13 mouse cellular contexts compared by ENCODE assay signal in genomic region chr2:157791528-157792162, GRCm38 (mm10). TPM values are rescaled to one million over a fixed set of nuclear protein-coding genes. Genes with fewer than 3 reads are reported as not detected.
DNase-seq lines count a peak whose midpoint lies in the region; ATAC-seq and TF ChIP-seq lines count a peak whose summit lies in the region.
"Had no signal": no experiment of that assay in that cellular context is flagged by ENCODE, and none has a peak within 500 bp of the region (broad histone marks: within the 10 kb centered on the region; RNA-seq: fewer than 3 reads in every experiment).

No protein-coding gene starts in this region.

- no peak for TF ChIP-seq CTCF in hindbrain, postnatal 0 days (IDR thresholded peaks at IDR 0.05; ENCODE audit: low read depth)

- 0 out of 2 replicates have a peak overlapping the region, but pooled peaks have one; percentile 20 for H3K27ac ChIP-seq in kidney, embryonic 15.5 days
- no peak overlapping the region for H3K27ac ChIP-seq in forebrain, embryonic 14.5 days (ENCODE audit: low read depth, low read length)
- H3K27ac ChIP-seq in hindbrain, postnatal 0 days: peak overlapping the region; percentile 45; the same call in 1 of the 2 replicates
- peak overlapping the region; percentile 55 for H3K27ac ChIP-seq in neural tube, embryonic 15.5 days (replicated peaks)
- H3K27ac ChIP-seq: heart, embryonic 15.5 days; liver, embryonic 12.5 days had no signal

- H3K36me3 ChIP-seq in kidney, embryonic 15.5 days: peaks cover 16% of the 10 kb centered on the region; the same call in 1 of the 2 replicates
- peaks cover 10% of the 10 kb centered on the region; the same call in 1 of the 2 replicates for H3K36me3 ChIP-seq in forebrain, embryonic 14.5 days (ENCODE audit: control insufficient read depth, insufficient read depth, low read length)
- no peaks in the 10 kb centered on the region for H3K36me3 ChIP-seq in hindbrain, postnatal 0 days (ENCODE audit: insufficient read depth, low read length)
- H3K36me3 ChIP-seq in neural tube, embryonic 15.5 days: no peaks in the 10 kb centered on the region

- H3K4me3 ChIP-seq in kidney, embryonic 15.5 days (replicated peaks): no peak overlapping the region
- no peak overlapping the region for H3K4me3 ChIP-seq in forebrain, embryonic 14.5 days (ENCODE audit: low read depth, low read length)
- no peak overlapping the region for H3K4me3 ChIP-seq in hindbrain, postnatal 0 days (ENCODE audit: low read length)
- no peak overlapping the region for H3K4me3 ChIP-seq in neural tube, embryonic 15.5 days (replicated peaks)
- H3K4me3 ChIP-seq: heart, embryonic 15.5 days; liver, embryonic 12.5 days had no signal

- H3K4me1 ChIP-seq in kidney, embryonic 15.5 days: peaks cover 15% of the 10 kb centered on the region
- H3K4me1 ChIP-seq in forebrain, embryonic 14.5 days (ENCODE audit: control insufficient read depth, insufficient read depth, low read length): peaks cover 5% of the 10 kb centered on the region
- peaks cover 15% of the 10 kb centered on the region for H3K4me1 ChIP-seq in hindbrain, postnatal 0 days (ENCODE audit: insufficient read depth, low read length)
- peaks cover 35% of the 10 kb centered on the region for H3K4me1 ChIP-seq in neural tube, embryonic 15.5 days
- H3K4me1 ChIP-seq: heart, embryonic 15.5 days had no signal

- no peak overlapping the region for H3K4me2 ChIP-seq in kidney, embryonic 15.5 days
- no peak overlapping the region for H3K4me2 ChIP-seq in forebrain, embryonic 14.5 days (ENCODE audit: low read length)
- no peak overlapping the region for H3K4me2 ChIP-seq in hindbrain, postnatal 0 days (ENCODE audit: low read depth, low read length)
- no peak overlapping the region for H3K4me2 ChIP-seq in neural tube, embryonic 15.5 days
- H3K4me2 ChIP-seq: heart, embryonic 15.5 days; liver, embryonic 12.5 days had no signal

- 51% methylated on average over 14 of the region's 14 CpGs for WGBS in kidney, embryonic 15.5 days
- WGBS in forebrain, embryonic 14.5 days: 46% methylated on average over 14 of the region's 14 CpGs
- WGBS in hindbrain, postnatal 0 days: 35% methylated on average over 14 of the region's 14 CpGs
- 34% methylated on average over 14 of the region's 14 CpGs for WGBS in neural tube, embryonic 15.5 days

- no peaks in the 10 kb centered on the region for H3K9me3 ChIP-seq in kidney, embryonic 15.5 days (replicated peaks)
- H3K9me3 ChIP-seq in forebrain, embryonic 14.5 days (replicated peaks; ENCODE audit: control insufficient read depth, low read length): no peaks in the 10 kb centered on the region
- no peaks in the 10 kb centered on the region for H3K9me3 ChIP-seq in hindbrain, postnatal 0 days (ENCODE audit: low read length)
- H3K9me3 ChIP-seq in neural tube, embryonic 15.5 days (replicated peaks): no peaks in the 10 kb centered on the region
- H3K9me3 ChIP-seq: heart, embryonic 15.5 days; liver, embryonic 12.5 days had no signal

- no peak overlapping the region for H3K9ac ChIP-seq in kidney, embryonic 15.5 days
- 0 out of 2 replicates have a peak overlapping the region, but pooled peaks have one; percentile 32 for H3K9ac ChIP-seq in forebrain, embryonic 14.5 days (ENCODE audit: low read length)
- no peak overlapping the region for H3K9ac ChIP-seq in hindbrain, postnatal 0 days (replicated peaks; ENCODE audit: low read length)
- no peak overlapping the region; the same call in 1 of the 2 replicates for H3K9ac ChIP-seq in neural tube, embryonic 15.5 days (replicated peaks)
- H3K9ac ChIP-seq: heart, embryonic 15.5 days; liver, embryonic 12.5 days had no signal

- no peak for DNase-seq in kidney, postnatal 14 days
- no peak for DNase-seq in forebrain, embryonic 14.5 days (ENCODE audit: low spot score)
- peak; percentile 53 for DNase-seq in hindbrain, postnatal 0 days (ENCODE audit: low spot score)
- DNase-seq in layer of hippocampus, adult 11-12 months (ENCODE audit: low spot score): no peak
- DNase-seq: adrenal gland, adult 2 months; gastrocnemius, postnatal 36 days; lung, postnatal 10 days had no signal

- no peak for ATAC-seq in kidney, embryonic 15.5 days (replicated peaks; ENCODE audit: low FRiP score)
- ATAC-seq in forebrain, embryonic 14.5 days: peak; percentile 44; the same call in 1 of the 2 replicates
- ATAC-seq in hindbrain, postnatal 0 days: peak; percentile 52; the same call in 1 of the 2 replicates
- ATAC-seq in neural tube, embryonic 15.5 days (ENCODE audit: low FRiP score): no peak
- ATAC-seq in CD4-positive, CD25-positive, alpha-beta regulatory T cell, adult 4 months: no peak
- ATAC-seq: intestine, embryonic 16.5 days; liver, embryonic 12.5 days had no signal

- no peaks in the 10 kb centered on the region for H3K27me3 ChIP-seq in kidney, embryonic 15.5 days
- no peaks in the 10 kb centered on the region for H3K27me3 ChIP-seq in forebrain, embryonic 14.5 days (replicated peaks; ENCODE audit: control insufficient read depth, insufficient read depth, low read length)
- H3K27me3 ChIP-seq in hindbrain, postnatal 0 days (ENCODE audit: insufficient read depth, low read length): no peaks in the 10 kb centered on the region
- H3K27me3 ChIP-seq in neural tube, embryonic 15.5 days (replicated peaks): no peaks in the 10 kb centered on the region
- H3K27me3 ChIP-seq: heart, embryonic 15.5 days; liver, embryonic 12.5 days had no signal

RNA-seq across cellular contexts. Expression of gene Ctnnbl1, which starts 54.4 kb away (rescaled TPM):
- 72.7 and 75.3 TPM in 2 replicates for polyA plus RNA-seq in kidney, embryonic 15.5 days (2015; fragmentation: Nextera tagmentation; extraction: Ambion mirVana)
- polyA plus RNA-seq in forebrain, embryonic 14.5 days (2014; fragmentation: Nextera tagmentation; extraction: Ambion mirVana): 86.7 and 89.4 TPM in 2 replicates
- total RNA-seq in hindbrain, postnatal 0 days (2014; rRNA removed): 28.7 and 30.3 TPM in 2 replicates
- polyA plus RNA-seq in hindbrain, postnatal 0 days (2015; fragmentation: Nextera tagmentation; extraction: Ambion mirVana): 42.7 and 45.4 TPM in 2 replicates
- polyA plus RNA-seq in neural tube, embryonic 15.5 days (2015; fragmentation: Nextera tagmentation; extraction: Ambion mirVana): 51.3 and 52.6 TPM in 2 replicates
- 10 to 100 TPM; 71.0 to 71.9 TPM for polyA plus RNA-seq in CD4-positive, CD25-positive, alpha-beta regulatory T cell, adult 4 months (2017; shearing (Covaris generic))

Comparison
In these comparisons a context has a peak if more than half of its experiments do, and no peak if none do; other contexts are left out.
1. ATAC-seq: peak in forebrain, embryonic 14.5 days (single experiment) and hindbrain, postnatal 0 days (single experiment); none in kidney, embryonic 15.5 days (single experiment), neural tube, embryonic 15.5 days (single experiment) and CD4-positive, CD25-positive, alpha-beta regulatory T cell, adult 4 months (single experiment).